Mouse (Mus musculus): ENCODE results near the gene Esp31.

Esp31 gene

GRCm38 (mm10) chr17:38639147-38639546, at the start of gene Esp31:
TSS of gene Esp31 (plus strand) at chr17:38639447.
- no peak for DNase-seq (ENCODE audit: low read depth, low spot score)

Data from skeletal muscle tissue, adult 2 months (tissue).